Mouse (Mus musculus) stomach, embryonic 15.5 days (tissue): ENCODE data around the gene Nat8f4. TPM values are rescaled to one million over a fixed set of nuclear protein-coding genes. Genes with fewer than 3 reads are reported as not detected.
"Not testable (repeated sequence)": the region's sequence is repeated elsewhere in the genome, so short reads cannot be mapped to it uniquely, and the experiment has no call there.

Experiments used
- ATAC-seq: fragments of 200-750 bp; cut with Nextera tagmentation; 2 replicates; pipeline ENCODE4 v1.8.0; 2017; ENCODE audit warnings: low read depth, moderate number of reproducible peaks, moderate TSS enrichment; ENCODE audit not compliant: insufficient read depth, low FRiP score
- H3K27ac ChIP-seq: fragments of 300-500 bp; sonication (generic); 2 replicates; pipeline ENCODE4 v1.5.1; 2015; ENCODE audit warnings: mild to moderate bottlenecking, inconsistent platforms
- H3K27me3 ChIP-seq: fragments of 300-500 bp; sonication (generic); replicated peaks from 2 replicates; pipeline ENCODE4 v1.6.1; 2015; ENCODE audit warnings: inconsistent platforms
- H3K36me3 ChIP-seq: fragments of 300-500 bp; sonication (generic); 2 replicates; pipeline ENCODE4 v1.6.1; 2015; ENCODE audit warnings: inconsistent platforms
- H3K4me1 ChIP-seq: fragments of 300-500 bp; sonication (generic); 2 replicates; pipeline ENCODE4 v1.6.1; 2015; ENCODE audit warnings: inconsistent platforms
- H3K4me2 ChIP-seq: fragments of 300-500 bp; sonication (generic); 2 replicates; pipeline ENCODE4 v1.6.1; 2015; ENCODE audit warnings: mild to moderate bottlenecking, inconsistent platforms
- H3K4me3 ChIP-seq: fragments of 300-500 bp; sonication (generic); replicated peaks from 2 replicates; pipeline ENCODE4 v1.5.1; 2015; ENCODE audit warnings: inconsistent platforms
- H3K9ac ChIP-seq: fragments of 300-500 bp; sonication (generic); 2 replicates; pipeline ENCODE4 v1.6.1; 2015; ENCODE audit warnings: inconsistent platforms
- H3K9me3 ChIP-seq: fragments of 300-500 bp; sonication (generic); 2 replicates; pipeline ENCODE4 v1.6.1; 2016; ENCODE audit warnings: inconsistent platforms
- WGBS: fragments of 180-500 bp; shearing (Covaris S2); methylation state at CpG from one replicate; pipeline ENCODE4 v1.1.7; 2015; 5-methylcytosine and 5-hydroxymethylcytosine counted together
- polyA plus RNA-seq: library from polyadenylated mRNA; unstranded; fragments of >200 nt; fragmentation: Nextera tagmentation; extraction: Ambion mirVana; gene quantifications from 2 replicates; pipeline ENCODE4 v1.2.1, GENCODE M21; 2015

The Nat8f4 gene
- polyA plus RNA-seq, 1 experiment from 2014 or later, result 3.7 TPM

DNA sequence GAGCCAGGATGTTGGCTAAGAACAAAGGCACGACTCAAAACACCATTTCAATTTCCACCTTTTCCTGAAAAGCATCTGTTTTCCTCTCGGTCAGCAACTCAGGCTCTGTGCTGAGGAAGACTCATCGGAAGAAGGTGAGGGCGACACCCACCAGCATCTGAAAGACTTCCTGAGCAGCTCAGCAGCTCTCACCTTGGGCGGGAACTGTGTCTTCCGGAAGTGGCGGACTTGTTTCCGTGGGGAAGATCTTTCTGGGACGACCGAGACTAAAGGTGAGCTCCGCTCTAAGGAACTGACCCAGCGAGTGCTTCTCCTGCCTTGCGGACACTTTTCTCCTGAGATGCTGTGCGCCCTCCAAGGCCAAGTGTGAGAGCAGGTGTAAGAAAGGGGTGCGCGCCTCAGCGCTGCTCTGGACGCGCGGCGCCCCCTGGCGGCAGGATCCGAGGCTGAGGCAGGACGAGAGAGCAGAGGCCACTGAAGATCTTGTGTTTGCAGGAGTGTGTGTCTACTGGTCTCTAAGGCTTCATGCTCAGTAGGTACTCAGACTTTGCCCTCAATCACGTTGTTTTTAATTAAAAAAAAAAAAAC lies 9.5 kb downstream of the Nat8f4 start:
- not testable (repeated sequence) for H3K4me3 ChIP-seq, H3K36me3 ChIP-seq, H3K27ac ChIP-seq, H3K27me3 ChIP-seq, H3K4me2 ChIP-seq, ATAC-seq, H3K4me1 ChIP-seq, H3K9me3 ChIP-seq, H3K9ac ChIP-seq
- 71% methylated on average over 25 of the region's 25 CpGs for WGBS

DNA sequence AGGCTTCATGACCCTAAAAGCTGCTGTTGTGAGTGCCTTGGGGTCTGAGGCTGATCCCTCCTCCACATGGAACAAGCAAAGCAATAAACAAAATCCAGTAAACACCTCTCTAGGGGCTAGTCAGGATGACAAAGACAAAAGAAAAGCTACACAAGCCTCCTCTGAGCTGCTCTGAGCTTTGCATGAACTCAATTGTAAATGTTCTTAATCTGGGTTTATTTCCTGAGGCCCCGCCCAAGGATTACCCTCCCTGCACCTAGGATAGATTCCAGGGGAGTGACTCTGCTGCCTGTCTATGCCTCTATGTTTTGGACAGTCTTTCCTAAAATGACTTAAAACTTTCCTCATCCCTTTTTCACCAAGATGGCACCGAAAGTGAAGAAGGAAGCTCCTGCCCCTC lies 15.7 kb downstream of the Nat8f4 start:
- Histone ChIP-seq H3K27ac (no peak overlapping the region), H3K9ac (no peak overlapping the region), H3K36me3 (no peaks in the 10 kb centered on the region), H3K27me3 (no peaks in the 10 kb centered on the region), H3K4me3 (no peak overlapping the region), H3K4me1 (no peaks in the 10 kb centered on the region), H3K4me2 (no peak overlapping the region), H3K9me3 (no peaks in the 10 kb centered on the region)
- 85% methylated on average over 2 of the region's 2 CpGs for WGBS
- no peak for ATAC-seq

DNA sequence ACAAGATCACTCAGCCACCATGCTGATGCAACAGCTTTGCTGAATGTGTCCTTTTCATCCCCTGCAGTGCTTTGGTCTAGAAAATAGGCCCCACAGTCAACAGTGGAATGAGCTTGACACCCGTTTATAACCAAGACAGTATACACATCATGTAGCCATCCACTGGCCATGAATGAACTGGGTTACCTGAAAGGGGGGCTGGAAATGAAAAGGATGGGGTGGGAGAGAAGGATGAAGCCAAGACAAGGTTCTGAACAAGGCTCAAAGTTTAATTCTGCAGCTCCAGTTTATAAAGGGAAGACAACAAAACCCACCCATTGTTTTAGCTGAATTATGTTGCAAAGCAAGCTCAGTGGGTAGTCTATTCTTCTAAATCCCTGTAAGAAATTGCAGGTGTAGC lies 20.4 kb downstream of the Nat8f4 start:
- peaks cover 10% of the 10 kb centered on the region; the same call in 1 of the 2 replicates for H3K9me3 ChIP-seq
- ATAC-seq, result no peak
- H3K27ac ChIP-seq, result no peak overlapping the region
- no peak overlapping the region for H3K4me2 ChIP-seq
- H3K4me1 ChIP-seq, result no peaks in the 10 kb centered on the region
- no peak overlapping the region for H3K9ac ChIP-seq
- no peaks in the 10 kb centered on the region for H3K36me3 ChIP-seq
- no peaks in the 10 kb centered on the region for H3K27me3 ChIP-seq
- no peak overlapping the region for H3K4me3 ChIP-seq
- 86% methylated on average over 1 of the region's 1 CpGs for WGBS

DNA sequence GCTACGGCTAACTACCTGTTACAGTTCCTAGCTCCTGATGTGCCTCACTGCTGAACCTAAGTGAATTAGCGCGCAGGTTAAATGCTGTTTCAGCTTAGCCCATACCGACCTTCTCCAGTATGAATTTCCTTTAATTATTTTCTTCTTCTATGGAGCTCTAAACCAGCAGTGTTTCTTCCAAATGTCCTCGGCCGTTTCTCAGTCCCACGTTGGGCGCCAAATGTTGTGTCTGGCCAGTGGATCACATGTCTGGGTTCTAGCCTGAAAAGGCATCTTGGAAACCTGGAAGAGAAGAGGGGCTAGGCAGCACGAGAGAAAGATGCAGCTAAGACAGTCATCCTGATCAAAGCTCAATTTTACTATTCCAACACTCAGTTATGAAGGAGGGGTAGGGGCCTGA lies 21.4 kb downstream of the Nat8f4 start:
- ATAC-seq, H3K27ac ChIP-seq, H3K9ac ChIP-seq, H3K4me2 ChIP-seq, H3K27me3 ChIP-seq, H3K4me3 ChIP-seq, H3K36me3 ChIP-seq, H3K9me3 ChIP-seq, H3K4me1 ChIP-seq: not testable (repeated sequence)
- WGBS, result 92% methylated on average over 9 of the region's 9 CpGs

DNA sequence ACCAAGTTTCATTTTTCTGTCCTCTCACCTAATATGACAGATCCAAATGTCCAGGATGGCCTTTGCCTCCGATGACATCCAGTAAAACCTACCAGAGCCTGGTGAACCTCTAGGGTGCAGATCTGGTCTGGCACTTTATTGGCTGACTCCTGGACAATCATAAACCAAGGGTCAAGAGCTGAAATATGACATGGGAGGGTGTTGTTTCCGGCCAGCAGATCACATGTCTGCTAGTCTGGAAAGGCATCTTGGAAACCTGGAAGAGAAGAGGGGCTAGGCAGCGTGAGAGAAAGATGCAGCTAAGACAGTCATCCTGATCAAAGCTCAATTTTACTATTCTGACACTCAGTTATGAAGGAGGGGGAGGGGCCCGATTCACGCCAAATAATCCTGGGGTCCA lies 35.7 kb downstream of the Nat8f4 start, which contains the start of gene Nat8f2:
Nat8f2 (minus strand) TSS at position 153 of the 400 bp plus-strand sequence.
- not testable (repeated sequence) for H3K27ac ChIP-seq, H3K4me2 ChIP-seq, H3K9ac ChIP-seq, H3K27me3 ChIP-seq, H3K4me3 ChIP-seq, ATAC-seq, H3K36me3 ChIP-seq, H3K9me3 ChIP-seq, H3K4me1 ChIP-seq
- WGBS, result 68% methylated on average over 5 of the region's 5 CpGs

DNA sequence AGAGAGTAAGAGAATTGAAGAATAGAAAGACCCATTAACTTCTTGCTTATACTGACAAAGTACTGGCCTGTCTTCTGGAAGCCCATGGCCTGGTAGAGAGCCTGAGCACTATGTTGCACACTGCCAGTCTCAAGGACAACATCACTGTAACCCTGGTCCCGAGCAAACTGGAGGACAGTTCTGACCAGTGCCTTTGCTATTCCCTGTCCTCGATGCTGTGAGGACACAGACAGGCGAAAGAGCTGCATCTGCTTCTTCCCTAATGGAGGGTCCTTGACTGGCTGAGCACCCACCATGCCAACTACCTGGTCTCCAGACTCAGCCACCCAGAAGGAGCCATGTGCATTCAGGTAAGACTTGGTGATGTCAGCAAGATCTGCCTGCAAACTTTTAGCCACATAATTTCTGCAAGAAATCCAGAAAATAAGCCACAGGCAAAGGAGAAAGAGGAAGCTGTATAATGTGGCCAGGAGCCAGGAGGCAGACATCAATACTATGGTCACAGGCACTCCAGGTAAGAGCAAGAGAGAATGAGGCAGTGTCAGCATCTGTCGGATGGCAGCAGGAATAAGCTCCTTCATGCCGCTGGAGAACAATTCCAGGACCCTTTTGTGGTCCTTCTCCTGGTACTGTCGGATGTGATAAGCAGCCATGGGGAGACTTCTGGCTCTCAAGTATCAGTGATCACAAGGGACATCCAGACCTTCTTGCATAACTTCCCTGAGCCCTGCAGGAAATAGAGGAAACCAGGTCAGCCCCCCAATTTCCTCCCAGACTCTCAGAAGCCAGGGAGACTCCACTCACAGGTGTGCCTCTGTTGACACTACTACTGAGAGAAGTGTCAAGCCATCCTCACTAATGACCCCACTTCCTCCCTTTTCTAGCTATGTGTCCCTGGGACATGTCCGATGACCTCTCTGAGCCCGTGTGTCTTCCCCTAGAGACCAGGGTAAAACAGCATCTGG lies 36.7 kb downstream of the Nat8f4 start:
- Histone ChIP-seq H3K36me3 (no peaks in the 10 kb centered on the region), H3K4me1 (no peaks in the 10 kb centered on the region), H3K4me2 (no peak overlapping the region), H3K27me3 (no peaks in the 10 kb centered on the region), H3K4me3 (no peak overlapping the region), H3K9me3 (no peaks in the 10 kb centered on the region), H3K9ac (no peak overlapping the region), H3K27ac (no peak overlapping the region)
- ATAC-seq, result no peak
- 80% methylated on average over 8 of the region's 8 CpGs for WGBS

DNA sequence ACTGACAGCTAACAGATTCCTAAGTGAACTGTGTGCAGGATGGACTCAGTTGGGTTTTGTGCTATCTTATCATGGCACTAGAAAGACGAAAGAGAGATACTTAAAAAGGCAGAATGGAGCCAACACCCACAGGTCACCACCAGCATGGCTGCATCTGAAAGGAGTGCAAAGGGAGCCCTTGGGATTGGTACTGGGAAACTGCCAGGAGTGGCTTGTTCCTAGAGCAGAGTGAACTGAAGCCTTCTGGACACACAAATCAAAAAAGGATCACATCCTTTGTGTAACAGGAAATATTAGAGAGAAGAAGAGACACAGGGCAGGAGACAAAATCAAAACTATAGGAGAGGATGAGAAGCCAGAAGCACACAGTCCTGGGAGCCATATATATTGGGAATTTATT lies 37.7 kb downstream of the Nat8f4 start:
- not testable (repeated sequence) for H3K27ac ChIP-seq, H3K9me3 ChIP-seq, H3K4me3 ChIP-seq, ATAC-seq, H3K4me2 ChIP-seq, H3K27me3 ChIP-seq, H3K36me3 ChIP-seq, H3K9ac ChIP-seq, H3K4me1 ChIP-seq
- 65% methylated on average over 1 of the region's 1 CpGs for WGBS

DNA sequence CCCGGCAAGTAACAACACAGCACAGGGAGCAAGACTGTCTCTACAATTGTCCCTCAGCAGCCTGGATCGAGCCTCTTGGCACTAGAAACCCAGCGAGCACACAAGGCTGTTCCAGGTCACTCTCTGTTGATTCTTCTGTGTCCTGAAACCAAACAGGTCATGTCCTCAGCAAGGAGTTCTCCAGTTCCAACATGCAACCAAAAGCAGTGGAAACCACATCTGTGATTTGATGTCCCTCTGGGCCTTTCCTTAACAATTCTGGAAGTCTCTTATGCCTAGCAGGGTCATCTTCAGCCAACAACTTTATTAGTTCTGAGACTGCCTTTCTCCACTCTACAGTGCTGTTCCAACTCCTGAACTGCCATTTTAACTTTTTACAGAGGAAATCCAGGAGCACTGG lies 38.5 kb downstream of the Nat8f4 start:
- H3K4me2 ChIP-seq, ATAC-seq, H3K27me3 ChIP-seq, H3K36me3 ChIP-seq, H3K27ac ChIP-seq, H3K4me3 ChIP-seq, H3K4me1 ChIP-seq, H3K9me3 ChIP-seq, H3K9ac ChIP-seq: not testable (repeated sequence)
- WGBS, result 81% methylated on average over 3 of the region's 3 CpGs

DNA sequence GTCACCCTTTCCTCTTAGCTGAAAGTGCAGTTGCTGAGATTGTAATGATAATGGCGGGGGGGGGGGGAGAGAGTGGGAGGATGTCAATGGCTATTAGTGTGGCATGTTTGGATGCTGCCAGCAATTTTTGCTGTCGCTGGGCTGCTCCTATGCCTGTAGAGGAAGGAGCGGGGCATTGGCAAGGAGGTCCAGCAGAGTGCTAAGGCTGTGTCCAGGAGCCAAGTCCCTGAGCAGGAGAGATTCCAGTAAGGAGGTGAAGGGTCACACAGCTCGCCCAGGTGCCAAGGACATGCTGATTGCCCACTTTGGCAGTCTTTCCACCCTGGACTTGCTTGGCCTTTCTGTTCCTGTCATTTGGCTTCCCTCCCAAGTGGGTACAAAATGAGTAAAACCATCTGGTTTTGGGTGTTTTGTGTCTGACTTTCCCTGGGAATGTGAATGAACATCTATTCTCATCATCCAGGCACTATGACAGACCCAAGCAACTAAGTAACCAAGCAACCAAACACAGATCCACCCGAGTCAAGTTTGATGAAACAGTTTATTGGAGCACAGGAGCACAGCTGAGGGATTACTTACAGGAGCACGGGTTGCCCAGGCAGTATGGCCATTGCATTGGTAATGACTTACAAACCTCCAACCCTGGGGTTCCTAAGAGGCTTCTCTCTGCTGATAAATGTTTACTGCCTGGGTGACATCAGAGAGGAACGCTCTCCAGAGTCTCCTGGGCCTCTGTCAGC lies 39.6 kb downstream of the Nat8f4 start:
- not testable (repeated sequence) for ATAC-seq, H3K9ac ChIP-seq, H3K4me3 ChIP-seq, H3K4me2 ChIP-seq, H3K4me1 ChIP-seq, H3K27me3 ChIP-seq, H3K36me3 ChIP-seq, H3K9me3 ChIP-seq, H3K27ac ChIP-seq
- 54% methylated on average over 6 of the region's 7 CpGs for WGBS

DNA sequence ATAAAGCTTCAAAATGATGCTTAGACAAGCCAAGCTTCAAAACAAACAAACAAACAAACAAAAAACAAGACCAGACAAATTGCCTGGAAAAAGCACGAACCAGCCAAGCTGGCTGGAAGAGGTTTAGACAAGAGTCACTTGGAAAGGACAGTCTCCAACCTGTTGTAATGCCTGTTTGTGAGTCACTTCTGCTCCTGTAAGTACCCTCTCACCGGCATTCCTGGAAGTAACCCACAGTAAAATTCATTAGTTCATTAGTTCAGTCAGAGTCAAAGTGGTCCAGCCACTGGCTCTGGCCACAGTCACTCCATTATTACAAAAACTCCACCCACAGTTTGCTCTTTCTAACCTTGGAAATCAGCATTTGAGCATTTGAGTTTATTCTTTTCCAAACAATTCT lies 40.8 kb downstream of the Nat8f4 start:
- H3K27me3 ChIP-seq, result no peaks in the 10 kb centered on the region
- no peak overlapping the region for H3K27ac ChIP-seq
- no peaks in the 10 kb centered on the region for H3K36me3 ChIP-seq
- H3K4me1 ChIP-seq, result no peaks in the 10 kb centered on the region
- WGBS, result 88% methylated on average over 2 of the region's 2 CpGs
- H3K9me3 ChIP-seq, result no peaks in the 10 kb centered on the region
- no peak overlapping the region for H3K9ac ChIP-seq
- no peak for ATAC-seq
- H3K4me3 ChIP-seq, result no peak overlapping the region
- H3K4me2 ChIP-seq, result no peak overlapping the region

DNA sequence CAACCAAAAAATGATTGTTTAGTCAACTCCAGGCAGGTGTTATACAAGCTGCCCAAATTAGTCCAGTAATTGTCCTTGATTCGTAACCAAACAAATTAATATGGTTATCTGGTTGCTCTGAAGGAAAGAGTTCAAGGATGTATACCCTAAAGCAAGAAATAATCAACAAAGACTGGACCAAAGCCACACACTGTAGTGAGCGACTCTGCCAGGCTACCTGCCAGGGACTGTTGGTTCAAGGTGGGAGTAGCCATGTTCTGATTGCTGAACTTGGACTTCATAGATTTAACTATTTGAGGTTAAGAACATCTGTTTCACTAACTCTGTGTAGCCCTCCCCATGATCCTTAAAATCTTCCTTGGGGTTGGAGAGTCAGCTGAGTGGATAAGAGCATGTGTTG lies 41.5 kb downstream of the Nat8f4 start:
- H3K27me3 ChIP-seq, result no peaks in the 10 kb centered on the region
- H3K9me3 ChIP-seq, result no peaks in the 10 kb centered on the region
- H3K27ac ChIP-seq, result no peak overlapping the region
- H3K4me2 ChIP-seq, result no peak overlapping the region
- no peak for ATAC-seq
- no peak overlapping the region for H3K4me3 ChIP-seq
- H3K36me3 ChIP-seq, result no peaks in the 10 kb centered on the region
- 75% methylated on average over 2 of the region's 2 CpGs for WGBS
- no peak overlapping the region for H3K9ac ChIP-seq
- H3K4me1 ChIP-seq, result no peaks in the 10 kb centered on the region

DNA sequence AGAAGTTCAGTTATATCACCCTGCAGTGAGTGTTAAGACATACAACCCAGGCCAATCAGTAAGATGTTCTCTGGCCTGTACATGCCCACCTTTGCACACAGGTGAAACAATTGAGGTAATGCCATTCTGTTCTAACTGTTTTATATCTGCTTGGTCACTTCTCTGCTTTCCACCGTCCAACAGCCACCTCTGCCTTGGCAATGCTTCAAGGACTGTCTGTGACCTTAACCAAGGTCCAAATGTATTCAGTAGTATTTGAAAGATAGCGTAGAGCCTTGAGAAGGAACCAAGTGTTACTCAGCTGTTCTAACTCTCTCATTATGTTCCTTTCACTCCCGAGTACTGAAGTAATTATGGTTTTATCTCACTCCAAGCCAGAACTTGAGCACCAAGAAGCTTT lies 42.1 kb downstream of the Nat8f4 start:
- Histone ChIP-seq H3K9ac (no peak overlapping the region), H3K4me3 (no peak overlapping the region), H3K9me3 (no peaks in the 10 kb centered on the region), H3K4me1 (no peaks in the 10 kb centered on the region), H3K27me3 (no peaks in the 10 kb centered on the region), H3K4me2 (no peak overlapping the region), H3K27ac (no peak overlapping the region), H3K36me3 (no peaks in the 10 kb centered on the region)
- 70% methylated on average over 3 of the region's 3 CpGs for whole genome bisulfite sequencing
- ATAC-seq, result no peak
